In genomic region chr12:46568665-46569064, GRCm38 (mm10) we compare ENCODE assay signal across 14 mouse cellular contexts.
"Had no signal": no experiment of that assay in that cellular context is flagged by ENCODE, and none has a peak within 500 bp of the region (broad histone marks: within the 10 kb centered on the region; RNA-seq: fewer than 3 reads in every experiment).

No protein-coding gene starts in this region.

- DNase-seq: forebrain, postnatal 0 days; gastrocnemius, postnatal 14 days; gastrocnemius, postnatal 36 days; heart, adult 11 months; heart, adult 2 months; heart, postnatal 14 days; heart, postnatal 36 days; kidney, adult 11 months; kidney, adult 2 months; kidney, adult 9 months; kidney, postnatal 14 days; kidney, postnatal 36 days; layer of hippocampus, adult 9-11 months; layer of hippocampus, postnatal 36 days had no signal
